Mouse (Mus musculus) heart, embryonic 15.5 days (tissue): ENCODE measurements around the gene Obscn. TPM values are rescaled to one million over a fixed set of nuclear protein-coding genes. Genes with fewer than 3 reads are reported as not detected.

Experiments
- ATAC-seq: fragments of 200-750 bp; cut with Nextera tagmentation; replicated peaks from 2 replicates; pipeline ENCODE4 v1.8.0; 2017; ENCODE audit warnings: low read depth, moderate TSS enrichment; ENCODE audit not compliant: insufficient number of reproducible peaks, insufficient read depth, low FRiP score
- H3K27ac ChIP-seq: fragments of 300-500 bp; sonication (generic); 2 replicates; pipeline ENCODE4 v1.5.1; 2015; ENCODE audit warnings: mild to moderate bottlenecking, inconsistent platforms
- H3K27me3 ChIP-seq: fragments of 300-500 bp; sonication (generic); 2 replicates; pipeline ENCODE4 v1.6.1; 2015; ENCODE audit warnings: inconsistent platforms
- H3K36me3 ChIP-seq: fragments of 300-500 bp; sonication (generic); 2 replicates; pipeline ENCODE4 v1.6.1; 2015; ENCODE audit warnings: mild to moderate bottlenecking, inconsistent platforms
- H3K4me1 ChIP-seq: fragments of 300-500 bp; sonication (generic); replicated peaks from 2 replicates; pipeline ENCODE4 v1.6.1; 2015; ENCODE audit warnings: inconsistent platforms
- H3K4me2 ChIP-seq: fragments of 300-500 bp; sonication (generic); 2 replicates; pipeline ENCODE4 v1.6.1; 2015; ENCODE audit warnings: inconsistent platforms, mild to moderate bottlenecking, moderate library complexity
- H3K4me3 ChIP-seq: fragments of 300-500 bp; sonication (generic); 2 replicates; pipeline ENCODE4 v1.5.1; 2015; ENCODE audit warnings: mild to moderate bottlenecking, inconsistent platforms
- H3K9ac ChIP-seq: fragments of 300-500 bp; sonication (generic); 2 replicates; pipeline ENCODE4 v1.6.1; 2015; ENCODE audit warnings: mild to moderate bottlenecking, inconsistent platforms
- H3K9me3 ChIP-seq: fragments of 300-500 bp; sonication (generic); replicated peaks from 2 replicates; pipeline ENCODE4 v1.6.1; 2016; ENCODE audit warnings: inconsistent platforms
- WGBS: fragments of 180-500 bp; shearing (Covaris S2); methylation state at CpG from one replicate; pipeline ENCODE4 v1.1.7; 2015; ENCODE audit warnings: mixed read lengths; 5-methylcytosine and 5-hydroxymethylcytosine counted together
- polyA plus RNA-seq: library from polyadenylated mRNA; unstranded; fragments of >200 nt; fragmentation: Nextera tagmentation; extraction: Ambion mirVana; gene quantifications from 2 replicates; pipeline ENCODE4 v1.2.1, GENCODE M21; 2015

Obscn gene
- polyA plus RNA-seq, 1 experiment from 2014 or later = 65.2 TPM

DNA sequence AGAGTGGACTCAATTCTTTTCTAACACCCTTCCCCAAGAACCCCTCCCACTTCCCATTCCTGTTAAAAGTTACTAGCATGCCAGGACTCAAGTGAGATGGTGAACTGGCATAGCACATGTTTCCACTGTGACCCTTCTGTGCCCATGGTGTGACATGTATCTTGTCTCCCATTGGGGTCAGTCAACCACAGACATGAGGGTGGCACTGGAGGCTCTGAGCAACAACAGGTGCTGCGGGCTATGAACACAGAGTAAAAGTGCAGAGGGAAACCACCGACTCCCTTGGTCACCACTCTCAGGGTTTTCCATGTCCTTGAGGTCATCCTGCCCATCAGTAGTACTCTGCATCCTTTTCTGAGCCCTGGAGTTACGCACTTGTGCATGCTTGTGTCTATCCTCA is 164.4 kb downstream of the Obscn start:
- no peak overlapping the region for H3K9ac ChIP-seq
- H3K9me3 ChIP-seq = no peaks in the 10 kb centered on the region
- 72% methylated on average over 3 of the region's 3 CpGs for WGBS
- no peak for ATAC-seq
- no peak overlapping the region for H3K4me3 ChIP-seq
- no peak overlapping the region for H3K4me2 ChIP-seq
- no peak overlapping the region for H3K27ac ChIP-seq
- no peaks in the 10 kb centered on the region for H3K36me3 ChIP-seq
- H3K4me1 ChIP-seq = peaks cover 15% of the 10 kb centered on the region
- no peaks in the 10 kb centered on the region for H3K27me3 ChIP-seq

DNA sequence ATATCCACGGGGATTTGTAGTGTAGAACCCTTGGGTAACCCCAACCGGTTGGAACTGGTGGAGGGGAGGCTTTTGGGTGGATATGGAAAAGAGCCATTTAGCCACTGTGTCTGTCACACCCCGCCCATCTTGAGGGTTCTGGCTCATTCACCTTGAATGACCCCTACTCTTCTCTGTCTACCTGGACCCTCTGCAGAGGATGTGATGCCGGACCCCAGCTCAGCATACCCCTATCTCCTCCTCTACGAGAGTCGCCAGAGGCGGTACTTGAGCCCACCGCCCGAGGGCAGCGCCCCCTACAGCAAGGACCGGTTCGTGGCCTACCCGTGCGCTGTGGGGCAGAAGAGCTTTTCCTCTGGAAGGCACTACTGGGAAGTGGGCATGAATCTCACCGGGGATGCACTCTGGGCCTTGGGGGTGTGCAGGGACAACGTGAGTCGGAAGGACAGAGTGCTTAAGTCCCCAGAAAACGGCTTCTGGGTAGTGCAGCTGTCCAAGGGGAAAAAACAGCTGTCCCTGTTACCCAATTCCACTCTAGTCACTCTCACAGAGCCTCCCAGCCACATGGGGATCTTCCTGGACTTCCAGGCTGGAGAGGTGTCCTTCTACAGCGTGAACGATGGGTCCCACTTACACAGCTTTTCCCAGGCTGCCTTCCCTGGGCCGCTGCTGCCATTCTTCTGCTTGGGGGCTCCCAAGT is 165.2 kb downstream of the Obscn start:
- ATAC-seq = no peak
- 84% methylated on average over 21 of the region's 21 CpGs for WGBS
- no peak overlapping the region for H3K4me3 ChIP-seq
- no peaks in the 10 kb centered on the region for H3K36me3 ChIP-seq
- no peak overlapping the region for H3K9ac ChIP-seq
- H3K9me3 ChIP-seq = no peaks in the 10 kb centered on the region
- H3K4me2 ChIP-seq = no peak overlapping the region
- no peaks in the 10 kb centered on the region for H3K27me3 ChIP-seq
- no peak overlapping the region for H3K27ac ChIP-seq
- peaks cover 18% of the 10 kb centered on the region for H3K4me1 ChIP-seq

GRCm38 (mm10) chr11:58969659-58970058 is 166.5 kb downstream of the Obscn start:
- H3K4me1 ChIP-seq = peaks cover 26% of the 10 kb centered on the region
- H3K4me2 ChIP-seq = no peak overlapping the region

DNA sequence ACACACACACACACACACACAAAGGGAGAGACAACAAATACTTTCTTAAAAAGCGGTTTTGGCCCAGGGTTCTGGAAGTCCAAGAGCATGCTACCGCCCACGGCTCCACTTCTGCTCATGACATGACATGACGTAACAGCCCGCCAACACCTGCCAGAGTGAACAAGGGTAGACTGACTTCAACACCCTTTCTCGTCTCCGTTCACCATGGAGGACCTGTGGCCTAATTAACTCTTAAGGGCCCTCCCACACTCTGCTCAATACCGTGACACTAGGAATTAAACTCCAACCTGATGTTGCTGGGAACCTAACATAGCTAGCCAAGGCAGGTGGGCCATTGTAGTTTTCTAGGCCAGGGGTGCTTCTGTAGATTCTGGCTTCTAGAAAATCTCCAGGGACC is 167.2 kb downstream of the Obscn start:
- no peak overlapping the region for H3K4me2 ChIP-seq
- whole genome bisulfite sequencing = 57% methylated on average over 8 of the region's 8 CpGs
- no peaks in the 10 kb centered on the region for H3K9me3 ChIP-seq
- no peak overlapping the region for H3K4me3 ChIP-seq
- H3K36me3 ChIP-seq = no peaks in the 10 kb centered on the region
- H3K4me1 ChIP-seq = peaks cover 28% of the 10 kb centered on the region
- H3K27me3 ChIP-seq = no peaks in the 10 kb centered on the region
- H3K27ac ChIP-seq = no peak overlapping the region
- ATAC-seq = no peak
- H3K9ac ChIP-seq = no peak overlapping the region

More at GRCm38 (mm10) chr11:58969659-58970058, 166.5 kb downstream of the Obscn start:
- Histone ChIP-seq H3K27me3 (no peaks in the 10 kb centered on the region), H3K27ac (no peak overlapping the region), H3K36me3 (no peaks in the 10 kb centered on the region), H3K4me3 (no peak overlapping the region), H3K9ac (no peak overlapping the region), H3K9me3 (no peaks in the 10 kb centered on the region)
- no peak for ATAC-seq
- WGBS = 65% methylated on average over 6 of the region's 6 CpGs

DNA sequence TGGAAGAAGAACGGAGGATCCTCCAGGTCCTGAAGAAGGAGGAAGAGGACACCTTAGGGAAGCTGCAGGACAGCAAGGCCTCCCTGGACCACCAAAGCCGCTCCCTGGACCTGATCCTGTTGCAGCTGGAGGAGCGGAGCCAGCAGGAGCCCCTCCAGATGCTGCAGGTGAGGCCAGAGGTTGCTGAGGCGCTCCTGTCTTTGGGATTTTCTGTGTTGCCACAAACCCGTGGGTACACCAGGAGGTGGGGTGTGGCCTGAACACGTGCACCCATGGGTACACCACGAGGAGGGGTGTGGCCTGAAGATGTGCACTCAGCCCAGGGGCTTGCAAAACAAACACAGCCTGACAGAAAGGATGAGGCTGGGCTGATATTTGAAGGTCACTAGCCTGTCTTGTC is 167.7 kb downstream of the Obscn start:
- no peak overlapping the region for H3K27ac ChIP-seq
- H3K9ac ChIP-seq = no peak overlapping the region
- WGBS = 76% methylated on average over 7 of the region's 7 CpGs
- peaks cover 3% of the 10 kb centered on the region; the same call in 1 of the 2 replicates for H3K27me3 ChIP-seq
- H3K4me1 ChIP-seq = peaks cover 30% of the 10 kb centered on the region
- no peaks in the 10 kb centered on the region for H3K9me3 ChIP-seq
- H3K36me3 ChIP-seq = no peaks in the 10 kb centered on the region
- H3K4me2 ChIP-seq = no peak overlapping the region
- ATAC-seq = no peak
- no peak overlapping the region for H3K4me3 ChIP-seq

- Histone ChIP-seq H3K36me3 (no peaks in the 10 kb centered on the region), H3K27me3 (peaks cover 14% of the 10 kb centered on the region), H3K4me1 (peaks cover 31% of the 10 kb centered on the region), H3K4me3 (no peak overlapping the region), H3K9ac (no peak overlapping the region), H3K4me2 (no peak overlapping the region), H3K9me3 (no peaks in the 10 kb centered on the region), H3K27ac (no peak overlapping the region)
- 92% methylated on average over 1 of the region's 1 CpGs for WGBS
- no peak for ATAC-seq
Observed at GRCm38 (mm10) chr11:58967346-58967745, 168.9 kb downstream of the Obscn start.

GRCm38 (mm10) chr11:58965001-58965760 is 171.0 kb downstream of the Obscn start:
- no peak for ATAC-seq
- peaks cover 24% of the 10 kb centered on the region for H3K27me3 ChIP-seq
- H3K9ac ChIP-seq = no peak overlapping the region
- no peak overlapping the region for H3K4me3 ChIP-seq
- no peak overlapping the region for H3K27ac ChIP-seq
- no peak overlapping the region for H3K4me2 ChIP-seq
- peaks cover 22% of the 10 kb centered on the region for H3K4me1 ChIP-seq
- no peaks in the 10 kb centered on the region for H3K9me3 ChIP-seq
- WGBS = 29% methylated on average over 12 of the region's 12 CpGs
- no peaks in the 10 kb centered on the region for H3K36me3 ChIP-seq

DNA sequence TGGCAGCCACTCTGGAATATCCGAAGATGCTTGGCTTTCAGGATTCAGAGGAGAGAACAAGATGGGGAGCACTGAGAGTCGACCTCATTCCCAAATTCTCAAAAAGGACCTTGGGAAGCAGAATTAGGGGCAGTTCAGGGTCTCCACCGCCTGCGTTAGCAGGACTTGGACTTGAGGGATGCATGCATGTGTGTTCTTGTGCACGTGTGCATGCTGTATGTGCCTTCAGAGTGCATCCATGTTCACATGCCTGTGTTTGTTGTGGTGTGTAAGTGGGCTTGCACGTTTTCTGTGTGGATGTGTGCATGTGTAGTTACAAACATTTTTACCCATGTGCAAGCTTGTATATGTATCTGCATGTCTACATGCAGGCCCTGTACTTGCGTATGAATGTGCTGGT is 172.0 kb downstream of the Obscn start:
- H3K4me2 ChIP-seq = no peak overlapping the region
- 85% methylated on average over 7 of the region's 7 CpGs for WGBS
- H3K36me3 ChIP-seq = no peaks in the 10 kb centered on the region
- H3K9ac ChIP-seq = no peak overlapping the region
- no peaks in the 10 kb centered on the region for H3K9me3 ChIP-seq
- H3K4me3 ChIP-seq = no peak overlapping the region
- no peak overlapping the region for H3K27ac ChIP-seq
- no peak for ATAC-seq
- peaks cover 29% of the 10 kb centered on the region for H3K4me1 ChIP-seq
- H3K27me3 ChIP-seq = peaks cover 24% of the 10 kb centered on the region

DNA sequence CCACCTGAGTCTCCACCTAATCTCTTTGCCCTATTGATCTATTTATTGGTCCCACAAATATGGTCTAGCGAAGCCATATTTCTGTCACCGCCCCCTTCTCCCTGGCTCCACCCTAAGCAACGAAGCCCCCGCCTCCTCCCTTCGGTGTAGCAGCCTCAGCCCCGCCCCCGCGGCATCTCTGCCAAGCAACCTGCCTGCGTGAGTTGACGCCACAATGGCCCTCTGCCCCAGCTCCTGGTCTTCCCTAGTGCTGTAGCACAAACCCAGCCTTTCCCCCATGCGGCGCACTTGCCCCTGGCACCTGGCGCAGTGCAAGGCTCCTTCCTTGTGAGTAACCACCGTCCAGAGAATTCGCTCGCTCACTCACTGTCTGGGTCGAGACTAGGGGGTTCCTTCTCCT is 172.7 kb downstream of the Obscn start:
- Histone ChIP-seq H3K4me2 (no peak overlapping the region), H3K4me1 (peaks cover 32% of the 10 kb centered on the region), H3K4me3 (no peak overlapping the region), H3K36me3 (no peaks in the 10 kb centered on the region), H3K9ac (no peak overlapping the region), H3K27ac (no peak overlapping the region), H3K27me3 (peaks cover 24% of the 10 kb centered on the region), H3K9me3 (no peaks in the 10 kb centered on the region)
- WGBS = 31% methylated on average over 17 of the region's 17 CpGs
- ATAC-seq = no peak

GRCm38 (mm10) chr11:58961364-58962177 is 174.6 kb downstream of the Obscn start:
- 0 out of 2 replicates have a peak overlapping the region, but pooled peaks have one; percentile 8 for H3K4me3 ChIP-seq
- H3K27me3 ChIP-seq = peaks cover 24% of the 10 kb centered on the region
- ATAC-seq = no peak

GRCm38 (mm10) chr11:58959921-58960465 is 176.2 kb downstream of the Obscn start:
- peak overlapping the region; percentile 64 for H3K27ac ChIP-seq
- peak; percentile 71 for ATAC-seq

More at GRCm38 (mm10) chr11:58961364-58962177, 174.6 kb downstream of the Obscn start:
- WGBS = 48% methylated on average over 50 of the region's 50 CpGs
- H3K9me3 ChIP-seq = no peaks in the 10 kb centered on the region
- no peak overlapping the region for H3K27ac ChIP-seq
- peak overlapping the region; percentile 28 for H3K4me2 ChIP-seq
- 0 out of 2 replicates have a peak, but pooled peaks cover 4% of the 10 kb centered on the region for H3K36me3 ChIP-seq
- H3K9ac ChIP-seq = no peak overlapping the region
- H3K4me1 ChIP-seq = peaks cover 46% of the 10 kb centered on the region

More at GRCm38 (mm10) chr11:58959921-58960465, 176.2 kb downstream of the Obscn start:
- Histone ChIP-seq H3K9ac (peak overlapping the region; percentile 58), H3K9me3 (no peaks in the 10 kb centered on the region), H3K36me3 (0 out of 2 replicates have a peak, but pooled peaks cover 4% of the 10 kb centered on the region), H3K4me2 (peak overlapping the region; percentile 95), H3K4me3 (peak overlapping the region; percentile 66), H3K4me1 (peaks cover 46% of the 10 kb centered on the region), H3K27me3 (peaks cover 24% of the 10 kb centered on the region)
- 3% methylated on average over 40 of the region's 40 CpGs for WGBS
